Mouse (Mus musculus): ENCODE measurements around the gene Chst14.

Gene Chst14

GRCm38 (mm10) chr2:118926361-118926997 lies at the start of gene Chst14:
TSS of gene Chst14 (plus strand) at chr2:118926496.
- DNase-seq (ENCODE audit: low spot score): no peak

GRCm38 (mm10) chr2:118881019-118881418 lies 45.3 kb upstream of the Chst14 start:
- no peak for DNase-seq (ENCODE audit: low spot score)

GRCm38 (mm10) chr2:118881956-118882355 lies 44.3 kb upstream of the Chst14 start:
- no peak for DNase-seq (ENCODE audit: low spot score)

DNA sequence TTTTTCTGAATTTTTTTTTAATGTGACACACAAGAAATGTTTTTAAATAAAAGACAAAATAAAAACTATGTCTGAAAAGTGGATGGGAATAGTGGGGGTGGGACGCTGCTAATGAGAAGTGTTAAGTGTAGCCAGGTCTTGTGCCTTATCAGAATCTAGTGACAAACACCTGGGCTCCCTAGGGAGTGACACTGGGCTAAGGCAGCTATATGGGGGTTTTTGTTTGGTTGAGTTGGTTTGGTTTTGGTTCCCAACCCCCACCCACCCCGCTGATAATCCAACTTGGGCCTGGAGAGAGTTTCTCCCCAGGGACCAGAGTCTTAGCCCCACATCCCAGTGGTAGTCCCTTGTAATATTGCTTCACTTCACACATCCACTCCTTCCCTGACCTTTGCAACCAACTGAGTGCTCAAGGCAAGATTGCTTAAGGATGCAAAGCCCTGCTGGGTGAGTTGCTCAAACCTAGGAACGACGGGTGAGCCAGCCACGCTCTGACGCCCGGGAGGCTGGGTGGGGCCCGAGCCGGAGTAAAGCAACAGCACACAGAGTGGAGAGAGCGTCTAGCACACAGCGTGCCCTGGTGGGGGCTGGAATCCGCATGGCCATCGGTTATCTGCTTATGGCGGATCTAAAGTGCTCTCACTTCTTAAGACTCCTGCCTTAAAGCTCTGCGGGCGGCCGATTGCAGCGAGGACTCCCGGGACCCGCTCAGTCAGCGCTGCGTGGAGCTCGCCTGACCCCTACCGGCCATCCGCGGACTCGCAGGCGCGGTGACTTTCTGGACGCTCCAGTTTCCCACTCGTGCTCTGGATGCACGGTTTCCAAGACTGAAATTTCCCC lies 43.2 kb upstream of the Chst14 start:
- peak; percentile 69 for DNase-seq (ENCODE audit: low spot score)

- DNase-seq (ENCODE audit: low spot score): no peak
Observed at GRCm38 (mm10) chr2:118887440-118887839, 38.9 kb upstream of the Chst14 start.

GRCm38 (mm10) chr2:118887845-118888548 lies 38.3 kb upstream of the Chst14 start:
- DNase-seq (ENCODE audit: low spot score): no peak

GRCm38 (mm10) chr2:118891173-118891572 lies 35.1 kb upstream of the Chst14 start:
- no peak for DNase-seq (ENCODE audit: low spot score)

DNA sequence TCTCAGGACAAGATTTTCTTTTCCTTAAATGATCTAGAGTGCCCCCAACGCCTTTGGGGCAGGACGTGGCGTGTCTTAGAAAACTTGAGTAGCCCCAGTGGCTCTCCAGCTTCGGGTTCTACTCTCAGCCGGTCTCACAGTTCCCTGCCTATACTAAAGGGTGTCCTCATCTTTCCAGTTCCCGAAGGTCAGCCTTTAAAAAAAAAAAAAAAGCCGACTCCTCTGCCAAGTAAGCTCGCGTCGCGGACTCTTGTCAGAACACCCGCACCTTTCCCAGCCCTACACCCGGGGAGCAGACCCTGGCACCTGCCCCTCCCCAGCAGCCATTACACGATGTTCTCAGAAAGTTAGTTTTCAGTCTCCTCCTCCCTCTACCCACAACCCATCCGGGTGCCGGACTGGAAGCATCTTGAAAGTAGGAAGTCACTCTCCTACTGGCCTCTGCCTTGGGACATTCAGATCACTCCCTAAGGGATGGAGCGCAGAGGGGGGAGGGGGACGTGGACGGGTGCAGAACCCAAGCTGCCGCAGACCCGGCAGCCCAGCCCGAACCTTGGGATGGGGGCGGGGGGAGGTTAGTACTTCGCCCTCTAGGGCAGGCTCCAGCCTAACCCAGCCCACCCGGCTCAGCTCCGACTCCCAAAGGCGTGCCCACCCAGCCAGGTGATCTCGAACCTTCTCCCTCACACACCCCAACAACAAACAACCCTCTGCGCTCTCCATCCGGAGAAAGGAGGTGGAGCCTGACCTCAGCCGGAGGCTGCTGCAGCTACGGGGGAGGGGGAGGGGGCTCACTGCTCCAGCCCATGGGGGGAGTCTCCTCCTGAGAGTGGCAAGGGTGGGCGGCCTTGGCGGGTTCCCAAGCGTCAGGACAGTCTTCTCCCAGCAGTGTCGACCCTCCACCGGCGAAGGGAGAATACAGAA lies 30.0 kb upstream of the Chst14 start:
- no peak for DNase-seq (ENCODE audit: low spot score)

DNA sequence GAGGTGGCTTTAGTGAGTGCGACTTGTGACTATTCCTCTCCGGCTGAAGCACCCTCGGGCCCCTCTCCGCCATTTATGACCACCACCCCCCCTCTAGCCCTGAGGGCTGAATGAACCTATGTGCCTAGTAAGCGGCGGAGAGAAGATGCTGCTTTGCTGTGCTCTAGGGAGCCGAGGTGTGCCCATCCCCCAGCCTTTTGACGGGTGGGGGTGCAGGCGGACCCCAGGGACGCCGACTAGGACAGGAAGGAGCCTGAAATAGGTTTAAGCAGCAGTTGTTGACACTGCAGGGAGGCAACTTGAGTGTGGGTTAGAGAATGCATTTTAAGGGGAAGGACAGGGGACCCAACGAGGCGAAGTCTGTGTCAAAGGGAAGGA lies 29.4 kb upstream of the Chst14 start:
- DNase-seq (ENCODE audit: low spot score): no peak

- DNase-seq (ENCODE audit: low spot score): no peak
Observed at GRCm38 (mm10) chr2:118897392-118897791, 28.9 kb upstream of the Chst14 start.

GRCm38 (mm10) chr2:118897808-118898207 lies 28.5 kb upstream of the Chst14 start:
- DNase-seq (ENCODE audit: low spot score): no peak

GRCm38 (mm10) chr2:118898771-118899170 lies 27.5 kb upstream of the Chst14 start:
- no peak for DNase-seq (ENCODE audit: low spot score)

- DNase-seq (ENCODE audit: low spot score): no peak
Observed at GRCm38 (mm10) chr2:118899306-118899705, 27.0 kb upstream of the Chst14 start.

- DNase-seq (ENCODE audit: low spot score): no peak
Observed at GRCm38 (mm10) chr2:118899981-118900825, 26.1 kb upstream of the Chst14 start, which contains the start of gene Bahd1. TSS of gene Bahd1 (plus strand) at chr2:118900377.

- DNase-seq (ENCODE audit: low spot score): no peak
Observed at GRCm38 (mm10) chr2:118900826-118901140, 25.5 kb upstream of the Chst14 start.

DNA sequence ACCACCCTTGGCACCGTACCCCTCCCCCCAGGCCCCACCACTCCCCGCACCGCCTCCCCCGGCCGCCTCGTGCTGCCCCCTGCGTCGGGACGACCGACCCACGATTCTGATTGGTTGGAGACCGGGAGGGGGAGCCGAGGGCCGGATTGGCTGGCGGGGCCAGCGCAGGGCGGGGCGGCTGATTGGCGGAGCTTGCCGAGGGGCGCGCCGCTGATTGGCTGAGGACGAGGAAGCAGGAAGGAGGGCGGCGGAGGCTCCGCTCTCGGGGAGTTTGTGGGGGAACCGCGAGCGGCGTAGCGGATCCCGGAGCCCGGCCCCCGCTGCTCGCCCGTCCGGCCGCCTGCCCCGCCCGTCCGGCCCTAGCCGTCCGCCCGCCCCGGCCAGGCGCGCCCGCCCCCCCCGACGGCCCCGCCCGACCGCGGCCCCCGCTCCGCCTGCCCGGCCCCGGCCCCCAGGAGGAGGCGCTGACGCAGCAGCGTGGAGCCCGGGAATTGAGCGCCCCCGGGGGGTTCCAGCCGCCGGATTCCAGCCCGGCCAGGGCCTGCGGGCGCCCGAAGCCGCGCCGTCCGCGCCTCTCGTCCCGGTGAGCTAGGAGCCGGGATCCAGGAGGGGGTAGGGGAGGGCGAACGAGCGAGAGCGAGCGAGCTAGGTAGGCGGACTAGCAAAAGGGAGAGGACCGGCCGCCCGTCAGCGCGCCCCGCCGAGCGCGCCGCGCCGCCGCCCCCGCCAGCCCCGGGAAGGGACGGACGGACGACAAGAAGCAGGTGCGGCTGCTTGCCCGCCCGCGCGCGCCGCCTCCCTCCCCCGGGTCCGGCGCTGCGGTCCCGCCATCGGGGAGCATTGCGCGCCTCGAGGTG lies 24.9 kb upstream of the Chst14 start:
- peak; percentile 95 for DNase-seq (ENCODE audit: low spot score)

DNA sequence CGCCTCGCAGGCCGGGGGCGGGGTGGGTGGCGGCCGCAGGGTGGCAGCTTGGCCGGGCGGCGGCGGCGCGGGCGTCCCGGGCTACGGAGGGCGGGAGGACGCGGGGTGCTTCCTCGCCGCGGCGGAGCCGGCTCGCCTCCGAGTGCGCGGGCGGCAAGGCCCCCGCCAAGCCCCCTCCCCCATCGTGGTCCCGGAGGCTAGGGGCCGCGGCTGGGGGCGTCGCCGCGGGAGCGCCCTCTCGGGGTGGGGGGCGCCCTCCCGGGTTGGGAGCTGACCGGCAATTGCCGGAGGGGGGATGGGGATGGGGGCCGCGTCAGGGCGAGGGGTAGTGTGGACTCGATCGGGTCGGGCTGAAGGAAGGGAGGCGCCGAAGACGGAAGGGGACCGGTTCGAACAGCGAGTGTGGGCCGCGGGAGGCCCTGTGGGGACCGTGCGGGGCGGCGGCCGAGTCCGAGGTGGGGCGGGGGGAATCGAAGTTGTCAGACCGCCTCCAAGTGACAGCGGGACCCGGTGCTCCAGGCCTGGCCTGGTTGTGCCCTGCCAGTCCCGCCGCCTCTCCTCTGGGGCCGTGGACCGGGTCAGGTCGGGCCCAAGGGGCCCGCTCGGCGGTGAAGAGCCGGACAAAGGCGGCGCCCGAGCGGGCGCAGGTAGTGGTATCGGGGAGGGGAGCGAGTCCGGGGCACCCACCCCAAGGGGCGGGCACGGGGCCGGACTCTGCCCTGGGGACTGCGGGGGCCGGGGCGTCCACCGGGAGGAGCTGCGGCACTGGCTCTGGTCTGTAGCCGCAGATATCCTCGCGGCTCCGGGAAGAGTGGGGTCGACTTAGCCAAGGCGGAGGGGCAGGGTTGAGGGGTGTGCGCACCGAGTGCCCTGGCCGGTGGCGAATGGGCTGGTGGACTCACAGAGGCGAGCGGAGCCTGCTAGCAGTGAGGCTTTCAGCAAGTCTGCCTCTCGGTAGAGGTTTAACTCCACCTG lies 24.0 kb upstream of the Chst14 start:
- DNase-seq (ENCODE audit: low spot score): no peak

- DNase-seq (ENCODE audit: low spot score): no peak
Observed at GRCm38 (mm10) chr2:118903333-118903741, 23.0 kb upstream of the Chst14 start.
